Mouse (Mus musculus): ENCODE measurements around the gene Rnf215. TPM values are rescaled to one million over a fixed set of nuclear protein-coding genes. Genes with fewer than 3 reads are reported as not detected.

The Rnf215 gene
- polyA plus RNA-seq, 1 experiment from 2014 or later: 36.6 TPM

GRCm38 (mm10) chr11:4148536-4149156, 13.6 kb downstream of the Rnf215 start:
- Histone ChIP-seq H3K9ac (replicated peaks) (no peak overlapping the region), H3K27me3 (no peaks in the 10 kb centered on the region), H3K9me3 (no peaks in the 10 kb centered on the region), H3K36me3 (peaks cover 39% of the 10 kb centered on the region), H3K27ac (no peak overlapping the region), H3K4me1 (replicated peaks) (no peaks in the 10 kb centered on the region), H3K4me3 (replicated peaks) (no peak overlapping the region), H3K4me2 (no peak overlapping the region)
- 82% methylated on average over 9 of the region's 9 CpGs for WGBS
- ATAC-seq (ENCODE audit: insufficient number of reproducible peaks, insufficient read depth, low FRiP score, low TSS enrichment, low read depth): no peak

- H3K4me2 ChIP-seq: no peak overlapping the region
- WGBS: 89% methylated on average over 6 of the region's 6 CpGs
- no peaks in the 10 kb centered on the region for H3K27me3 ChIP-seq
- no peak overlapping the region for H3K27ac ChIP-seq
- no peaks in the 10 kb centered on the region for H3K9me3 ChIP-seq
- H3K36me3 ChIP-seq: peaks cover 27% of the 10 kb centered on the region; the same call in 1 of the 2 replicates
- no peak overlapping the region for H3K9ac ChIP-seq (replicated peaks)
- no peak for ATAC-seq (ENCODE audit: insufficient number of reproducible peaks, insufficient read depth, low FRiP score, low TSS enrichment, low read depth)
- H3K4me1 ChIP-seq (replicated peaks): no peaks in the 10 kb centered on the region
- no peak overlapping the region for H3K4me3 ChIP-seq (replicated peaks)
These were observed 14.9 kb downstream of the Rnf215 start for GRCm38 (mm10) chr11:4149886-4150285.

GRCm38 (mm10) chr11:4153694-4154093, 18.7 kb downstream of the Rnf215 start:
- H3K36me3 ChIP-seq: peaks cover 8% of the 10 kb centered on the region; the same call in 1 of the 2 replicates
- 93% methylated on average over 7 of the region's 7 CpGs for WGBS
- no peak overlapping the region for H3K27ac ChIP-seq
- H3K9me3 ChIP-seq: no peaks in the 10 kb centered on the region
- H3K27me3 ChIP-seq: no peaks in the 10 kb centered on the region
- no peaks in the 10 kb centered on the region; the same call in 1 of the 2 replicates for H3K4me1 ChIP-seq (replicated peaks)
- H3K4me2 ChIP-seq: no peak overlapping the region
- H3K9ac ChIP-seq (replicated peaks): no peak overlapping the region
- ATAC-seq (ENCODE audit: insufficient number of reproducible peaks, insufficient read depth, low FRiP score, low TSS enrichment, low read depth): no peak
- no peak overlapping the region for H3K4me3 ChIP-seq (replicated peaks)

GRCm38 (mm10) chr11:4155641-4156040, 20.6 kb downstream of the Rnf215 start:
- no peak overlapping the region for H3K4me3 ChIP-seq (replicated peaks)
- H3K36me3 ChIP-seq: 0 out of 2 replicates have a peak, but pooled peaks cover 3% of the 10 kb centered on the region
- no peaks in the 10 kb centered on the region for H3K27me3 ChIP-seq
- no peaks in the 10 kb centered on the region for H3K9me3 ChIP-seq
- H3K9ac ChIP-seq (replicated peaks): no peak overlapping the region
- H3K4me2 ChIP-seq: no peak overlapping the region
- H3K4me1 ChIP-seq (replicated peaks): peaks cover 8% of the 10 kb centered on the region
- no peak for ATAC-seq (ENCODE audit: insufficient number of reproducible peaks, insufficient read depth, low FRiP score, low TSS enrichment, low read depth)
- no peak overlapping the region for H3K27ac ChIP-seq
- 59% methylated on average over 5 of the region's 5 CpGs for WGBS

GRCm38 (mm10) chr11:4158676-4159075, 23.7 kb downstream of the Rnf215 start:
- no peak overlapping the region for H3K27ac ChIP-seq
- ATAC-seq (ENCODE audit: insufficient number of reproducible peaks, insufficient read depth, low FRiP score, low TSS enrichment, low read depth): no peak
- H3K4me3 ChIP-seq (replicated peaks): no peak overlapping the region
- 0 out of 2 replicates have a peak overlapping the region, but pooled peaks have one; percentile 93 for H3K4me2 ChIP-seq
- WGBS: 88% methylated on average over 3 of the region's 3 CpGs
- H3K9ac ChIP-seq (replicated peaks): no peak overlapping the region
- no peaks in the 10 kb centered on the region for H3K9me3 ChIP-seq
- peaks cover 26% of the 10 kb centered on the region for H3K36me3 ChIP-seq
- H3K27me3 ChIP-seq: no peaks in the 10 kb centered on the region
- H3K4me1 ChIP-seq (replicated peaks): peaks cover 26% of the 10 kb centered on the region

GRCm38 (mm10) chr11:4159808-4160708, 25.1 kb downstream of the Rnf215 start, which contains the start of the genes Ccdc157 and Sf3a1:
Gene Ccdc157, minus strand, starts transcription at chr11:4160293.
Gene Sf3a1, plus strand, starts transcription at chr11:4160350.
- Histone ChIP-seq H3K4me1 (replicated peaks) (peaks cover 31% of the 10 kb centered on the region), H3K4me3 (replicated peaks) (peak within 1 kb of the TSS; percentile 88), H3K36me3 (peaks cover 40% of the 10 kb centered on the region), H3K27ac (peak within 1 kb of the TSS; percentile 89), H3K9me3 (no peaks in the 10 kb centered on the region), H3K4me2 (peak within 1 kb of the TSS; percentile 93), H3K27me3 (no peaks in the 10 kb centered on the region), H3K9ac (replicated peaks) (peak within 1 kb of the TSS; percentile 87)
- ATAC-seq (ENCODE audit: insufficient number of reproducible peaks, insufficient read depth, low FRiP score, low TSS enrichment, low read depth): peak; percentile 89
- WGBS: under 1% methylated on average over 54 of the region's 54 CpGs

- peaks cover 48% of the 10 kb centered on the region for H3K36me3 ChIP-seq
- H3K27ac ChIP-seq: peak overlapping the region; percentile 89
- peaks cover 31% of the 10 kb centered on the region for H3K4me1 ChIP-seq (replicated peaks)
- ATAC-seq (ENCODE audit: insufficient number of reproducible peaks, insufficient read depth, low FRiP score, low TSS enrichment, low read depth): no peak
- H3K27me3 ChIP-seq: no peaks in the 10 kb centered on the region
- 6% methylated on average over 15 of the region's 15 CpGs for WGBS
- peak overlapping the region; percentile 93 for H3K4me2 ChIP-seq
- peak overlapping the region; percentile 88 for H3K4me3 ChIP-seq (replicated peaks)
- H3K9me3 ChIP-seq: no peaks in the 10 kb centered on the region
- peak overlapping the region; percentile 87 for H3K9ac ChIP-seq (replicated peaks)
These were observed 25.9 kb downstream of the Rnf215 start for GRCm38 (mm10) chr11:4160758-4161480.

- Histone ChIP-seq H3K36me3 (peaks cover 86% of the 10 kb centered on the region), H3K27me3 (no peaks in the 10 kb centered on the region), H3K4me3 (replicated peaks) (no peak overlapping the region), H3K4me2 (no peak overlapping the region), H3K4me1 (replicated peaks) (peaks cover 24% of the 10 kb centered on the region), H3K27ac (no peak overlapping the region), H3K9me3 (no peaks in the 10 kb centered on the region), H3K9ac (replicated peaks) (no peak overlapping the region)
- 57% methylated on average over 2 of the region's 2 CpGs for WGBS
- no peak for ATAC-seq (ENCODE audit: insufficient number of reproducible peaks, insufficient read depth, low FRiP score, low TSS enrichment, low read depth)
These were observed 29.7 kb downstream of the Rnf215 start for GRCm38 (mm10) chr11:4164701-4165100.

- Histone ChIP-seq H3K36me3 (peaks cover 100% of the 10 kb centered on the region), H3K27me3 (no peaks in the 10 kb centered on the region), H3K9me3 (no peaks in the 10 kb centered on the region), H3K4me1 (replicated peaks) (peaks cover 17% of the 10 kb centered on the region), H3K27ac (no peak overlapping the region), H3K4me2 (no peak overlapping the region), H3K9ac (replicated peaks) (no peak overlapping the region), H3K4me3 (replicated peaks) (no peak overlapping the region)
- ATAC-seq (ENCODE audit: insufficient number of reproducible peaks, insufficient read depth, low FRiP score, low TSS enrichment, low read depth): no peak
- WGBS: 93% methylated on average over 7 of the region's 7 CpGs
These were observed 31.6 kb downstream of the Rnf215 start for GRCm38 (mm10) chr11:4166467-4167090.

- Histone ChIP-seq H3K9me3 (no peaks in the 10 kb centered on the region), H3K4me1 (replicated peaks) (no peaks in the 10 kb centered on the region), H3K27me3 (no peaks in the 10 kb centered on the region), H3K4me3 (replicated peaks) (no peak overlapping the region), H3K36me3 (peaks cover 99% of the 10 kb centered on the region), H3K4me2 (no peak overlapping the region), H3K9ac (replicated peaks) (no peak overlapping the region), H3K27ac (no peak overlapping the region)
- 92% methylated on average over 5 of the region's 5 CpGs for WGBS
- ATAC-seq (ENCODE audit: insufficient number of reproducible peaks, insufficient read depth, low FRiP score, low TSS enrichment, low read depth): no peak
These were observed 39.6 kb downstream of the Rnf215 start for GRCm38 (mm10) chr11:4174586-4174985.

Measured in limb, embryonic 12.5 days (tissue).